In the genomic region with DNA sequence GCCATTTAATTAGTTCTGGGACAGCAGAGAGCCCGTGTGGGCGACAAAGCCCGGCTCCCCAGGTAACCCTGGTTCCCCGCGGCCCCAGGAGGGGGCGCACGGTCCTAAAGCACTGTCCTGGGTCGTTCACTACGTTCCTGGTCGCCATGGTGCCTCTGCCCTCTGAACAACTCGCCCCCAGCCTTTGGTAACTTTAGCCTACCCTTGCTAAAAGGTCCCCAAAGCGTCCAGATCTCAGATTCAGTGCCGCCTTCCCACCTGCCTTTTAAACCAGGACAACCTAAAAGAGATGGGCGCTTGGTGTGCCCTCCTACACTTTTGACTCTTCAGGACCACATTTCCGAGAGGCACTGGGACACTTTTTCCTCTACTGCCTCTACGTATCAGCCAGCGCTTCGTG, we compare ENCODE assay signal across 8 mouse cellular contexts. TPM values are rescaled to one million over a fixed set of nuclear protein-coding genes. Genes with fewer than 3 reads are reported as not detected.
DNase-seq lines count a peak whose midpoint lies in the region; ATAC-seq and TF ChIP-seq lines count a peak whose summit lies in the region.
"Had no signal": no experiment of that assay in that cellular context is flagged by ENCODE, and none has a peak within 500 bp of the region (broad histone marks: within the 10 kb centered on the region; RNA-seq: fewer than 3 reads in every experiment).

No protein-coding gene starts in this region.

- no peak for DNase-seq in liver, embryonic 14.5 days (ENCODE audit: low read depth in 3 of 3, low spot score in 3 of 3)
- DNase-seq in embryonic facial prominence, embryonic 14.5 days (ENCODE audit: low spot score) = no peak
- peak; percentile 4 for DNase-seq in induced T-regulatory cell, adult 2 months (ENCODE audit: low read depth)
- DNase-seq in retina, postnatal 1 day = peak; percentile 59
- DNase-seq in gastrocnemius, postnatal 4 days (ENCODE audit: low spot score in 2 of 2) = no peak
- no peak for DNase-seq in gastrocnemius, postnatal 14 days

- peak; percentile 31; the same call in 1 of the 2 replicates for TF ChIP-seq CTCF in liver, embryonic 14.5 days (IDR thresholded peaks at IDR 0.05; ENCODE audit: low read depth)

- intact Hi-C loops in gastrocnemius, postnatal 14 days (cut with DNase I; ENCODE audit: low total_unique reads) = no loop called here

- no peaks in the 10 kb centered on the region for H3K36me3 ChIP-seq in liver, embryonic 14.5 days (replicated peaks; ENCODE audit: control insufficient read depth, insufficient read depth, low read depth)
- H3K36me3 ChIP-seq in liver, embryonic 12.5 days = no peaks in the 10 kb centered on the region
- no peaks in the 10 kb centered on the region for H3K36me3 ChIP-seq in embryonic facial prominence, embryonic 14.5 days (ENCODE audit: control insufficient read depth, insufficient read depth, low read length)

- H3K4me3 ChIP-seq in liver, embryonic 14.5 days (ENCODE audit: insufficient read depth in 1 of 2, low read depth in 2 of 2, low read length in 2 of 2) = no peak overlapping the region
- H3K4me3 ChIP-seq in liver, embryonic 12.5 days = no peak overlapping the region
- no peak overlapping the region; the same call in 1 of the 2 replicates for H3K4me3 ChIP-seq in embryonic facial prominence, embryonic 14.5 days (ENCODE audit: low read depth, low read length)

- H3K9me3 ChIP-seq in liver, embryonic 14.5 days (ENCODE audit: control insufficient read depth, low read length) = no peaks in the 10 kb centered on the region
- no peaks in the 10 kb centered on the region for H3K9me3 ChIP-seq in liver, embryonic 12.5 days (replicated peaks)
- H3K9me3 ChIP-seq in embryonic facial prominence, embryonic 14.5 days (ENCODE audit: control insufficient read depth, low read length) = no peaks in the 10 kb centered on the region

- H3K27ac ChIP-seq in liver, embryonic 14.5 days = no peak overlapping the region
- H3K27ac ChIP-seq in liver, embryonic 12.5 days = no peak overlapping the region
- no peak overlapping the region for H3K27ac ChIP-seq in embryonic facial prominence, embryonic 14.5 days (replicated peaks; ENCODE audit: low read depth, low read length)

- no peak for TF ChIP-seq EP300 in liver, embryonic 14.5 days (IDR thresholded peaks at IDR 0.05; ENCODE audit: low read depth)

- H3K4me2 ChIP-seq in liver, embryonic 14.5 days (ENCODE audit: low read depth) = no peak overlapping the region
- no peak overlapping the region for H3K4me2 ChIP-seq in liver, embryonic 12.5 days
- H3K4me2 ChIP-seq in embryonic facial prominence, embryonic 14.5 days (ENCODE audit: low read depth, low read length) = peak overlapping the region; percentile 32; the same call in 1 of the 2 replicates

- no peak overlapping the region for H3K9ac ChIP-seq in liver, embryonic 14.5 days (replicated peaks)
- H3K9ac ChIP-seq in liver, embryonic 12.5 days = no peak overlapping the region
- no peak overlapping the region for H3K9ac ChIP-seq in embryonic facial prominence, embryonic 14.5 days (ENCODE audit: low read depth, low read length)

- no peaks in the 10 kb centered on the region for H3K4me1 ChIP-seq in liver, embryonic 14.5 days (replicated peaks; ENCODE audit: control insufficient read depth in 2 of 2, insufficient read depth in 2 of 2, low read length in 1 of 2)
- no peaks in the 10 kb centered on the region for H3K4me1 ChIP-seq in liver, embryonic 12.5 days
- H3K4me1 ChIP-seq in embryonic facial prominence, embryonic 14.5 days (ENCODE audit: control insufficient read depth, insufficient read depth, low read length) = no peaks in the 10 kb centered on the region

- WGBS in liver, embryonic 14.5 days (ENCODE audit: insufficient replicate concordance) = 2% methylated on average over 18 of the region's 18 CpGs
- 4% methylated on average over 18 of the region's 18 CpGs for WGBS in liver, embryonic 12.5 days (ENCODE audit: insufficient replicate concordance)
- WGBS in embryonic facial prominence, embryonic 14.5 days = under 1% methylated on average over 18 of the region's 18 CpGs

- peaks cover 47% of the 10 kb centered on the region for H3K27me3 ChIP-seq in liver, embryonic 14.5 days (ENCODE audit: control insufficient read depth, insufficient read depth, low read length)
- H3K27me3 ChIP-seq in liver, embryonic 12.5 days (replicated peaks) = peaks cover 86% of the 10 kb centered on the region
- H3K27me3 ChIP-seq in embryonic facial prominence, embryonic 14.5 days (replicated peaks; ENCODE audit: control insufficient read depth, insufficient read depth, low read length) = peaks cover 93% of the 10 kb centered on the region

- no peak for ATAC-seq in liver, embryonic 14.5 days (ENCODE audit: insufficient read depth)
- no peak for ATAC-seq in liver, embryonic 12.5 days
- ATAC-seq in embryonic facial prominence, embryonic 14.5 days (ENCODE audit: low read depth) = 0 out of 2 replicates have a peak, but pooled peaks have one; percentile 50

RNA-seq across cellular contexts. Expression of a gene that starts 14.3 kb away (rescaled TPM):
- 0.06 TPM in 1 of 2 replicates, not detected in the other for polyA plus RNA-seq in liver, embryonic 14.5 days (2012; rRNA removed)
- not detected in 2 replicates for polyA plus RNA-seq in liver, embryonic 14.5 days (2014; fragmentation: Nextera tagmentation; extraction: Ambion mirVana)
- polyA plus RNA-seq in liver, embryonic 12.5 days (2016; fragmentation: Nextera tagmentation; extraction: Ambion mirVana) = not detected in 2 replicates
- 0.18 TPM in 1 of 2 replicates, not detected in the other for polyA plus RNA-seq in embryonic facial prominence, embryonic 14.5 days (2014; fragmentation: Nextera tagmentation; extraction: Ambion mirVana)
- not detected for total RNA-seq in gastrocnemius, postnatal 4 days (2021)
- not detected for total RNA-seq in gastrocnemius, postnatal 14 days (2021)
- polyA plus RNA-seq: lung, embryonic 16.5 days had no signal

RNA-seq across cellular contexts. Expression of a gene that starts 59.9 kb away (rescaled TPM):
- polyA plus RNA-seq in liver, embryonic 14.5 days (2012; rRNA removed) = 5.5 and 6.5 TPM in 2 replicates
- polyA plus RNA-seq in liver, embryonic 14.5 days (2014; fragmentation: Nextera tagmentation; extraction: Ambion mirVana) = 8.4 and 9.9 TPM in 2 replicates
- polyA plus RNA-seq in liver, embryonic 12.5 days (2016; fragmentation: Nextera tagmentation; extraction: Ambion mirVana) = 10.3 and 11.2 TPM in 2 replicates
- 19.2 and 22.0 TPM in 2 replicates for polyA plus RNA-seq in embryonic facial prominence, embryonic 14.5 days (2014; fragmentation: Nextera tagmentation; extraction: Ambion mirVana)
- 1 to 10 TPM; 4.0 to 6.7 TPM for total RNA-seq in gastrocnemius, postnatal 4 days (2021)
- total RNA-seq in gastrocnemius, postnatal 14 days (2021) = 10 to 100 TPM in 1 of 2 experiments, 1 to 10 TPM in 1; 8.2 to 10.2 TPM

Comparison
In these comparisons a context has a peak if more than half of its experiments do, and no peak if none do; other contexts are left out.
1. DNase-seq: peak in induced T-regulatory cell, adult 2 months (single experiment) and retina, postnatal 1 day (single experiment); none in liver, embryonic 14.5 days (0 of 3), embryonic facial prominence, embryonic 14.5 days (single experiment), gastrocnemius, postnatal 4 days (0 of 2) and gastrocnemius, postnatal 14 days (single experiment).